Mouse (Mus musculus) left cerebral cortex, postnatal 25 days (tissue): ENCODE data around the gene Fars2. TPM values are rescaled to one million over a fixed set of nuclear protein-coding genes. Genes with fewer than 3 reads are reported as not detected.

Experiments used
- total RNA-seq, 2 experiments: library from RNA; stranded (reverse); gene quantifications; 2 replicates each; pipeline ENCODE4 v1.2.3; 2021

Fars2 gene
- total RNA-seq, 2 experiments from 2014 or later = 33.9 to 39.1 TPM

Other genes starting within 250 kb of the Fars2 start
- gene Rpp40, start 211.1 kb upstream of the Fars2 start, total RNA-seq = 1 to 10 TPM; 4.4 to 5.8 TPM
- 10 to 100 TPM; 14.3 to 14.9 TPM for gene Ppp1r3g, start 158.6 kb upstream of the Fars2 start, total RNA-seq
- 10 to 100 TPM; 22.6 to 23.1 TPM for gene Lyrm4, start 114 bp downstream of the Fars2 start, total RNA-seq